Mouse (Mus musculus) lung, adult 18-20 months (tissue): ENCODE data around the gene Slmap.
"Not testable (repeated sequence)": the region's sequence is repeated elsewhere in the genome, so short reads cannot be mapped to it uniquely, and the experiment has no call there.

ENCODE experiments used
- DNase-seq, 2 experiments: peaks; one replicate each; pipeline ENCODE4 v3.0.0; 2022; ENCODE audit warnings: mixed read lengths in 2 of 2

Gene Slmap

DNA sequence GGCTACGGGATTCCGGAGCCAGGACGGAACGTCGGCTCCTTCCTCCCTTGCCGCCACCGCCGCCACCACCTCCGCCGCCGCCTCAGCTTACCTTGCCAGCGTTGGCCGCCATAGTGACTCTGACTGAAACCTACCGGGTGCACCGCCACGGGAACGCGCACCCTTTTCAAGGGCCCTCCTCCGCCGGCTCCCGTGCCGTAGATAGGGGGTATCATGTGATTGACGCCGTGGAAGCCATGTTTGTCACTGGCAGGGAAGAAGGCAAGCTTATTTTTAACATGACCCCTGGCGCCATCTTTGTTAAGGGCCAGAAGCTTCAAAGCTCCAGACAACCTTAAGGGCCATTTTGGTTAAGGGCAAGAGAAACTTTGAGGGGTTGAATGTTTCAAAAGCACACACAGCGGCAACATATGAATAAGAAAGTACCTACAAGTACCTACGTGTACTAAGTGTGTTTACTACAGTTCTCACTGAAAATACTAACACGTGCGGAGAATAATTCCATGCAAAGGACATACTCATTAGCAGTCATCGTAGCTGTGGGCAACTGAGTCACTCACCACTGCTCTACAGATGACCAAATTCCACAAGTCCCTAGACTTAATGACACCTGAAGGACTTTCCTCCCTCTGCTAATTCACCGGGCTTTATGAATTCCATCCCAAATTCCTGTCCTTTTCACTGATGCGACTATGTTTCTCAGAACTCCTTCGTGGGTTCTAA lies at the start of gene Slmap:
Gene Slmap, minus strand, starts transcription at position 175 of the 723 bp plus-strand sequence.
- DNase-seq: peak; percentile 99 to 100

DNA sequence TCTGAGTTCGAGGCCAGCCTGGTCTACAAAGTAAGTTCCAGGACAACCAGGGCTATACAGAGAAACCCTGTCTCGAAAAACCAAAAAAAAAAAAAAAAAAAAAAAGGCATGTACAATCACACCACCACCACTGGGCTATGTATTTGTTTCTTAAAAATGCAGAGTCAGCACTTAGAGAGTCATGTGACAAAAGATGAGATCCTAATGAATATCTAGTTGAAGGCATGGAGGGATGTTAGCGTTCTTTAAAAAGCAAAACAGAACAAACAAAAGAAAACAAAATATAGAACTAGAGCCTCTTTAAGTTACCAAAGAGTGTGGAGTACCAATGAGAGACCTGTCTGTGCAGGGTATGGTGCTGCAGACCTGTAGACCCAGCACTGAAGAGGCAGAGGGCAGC lies 48.9 kb upstream of the Slmap start:
- DNase-seq: no peak

DNA sequence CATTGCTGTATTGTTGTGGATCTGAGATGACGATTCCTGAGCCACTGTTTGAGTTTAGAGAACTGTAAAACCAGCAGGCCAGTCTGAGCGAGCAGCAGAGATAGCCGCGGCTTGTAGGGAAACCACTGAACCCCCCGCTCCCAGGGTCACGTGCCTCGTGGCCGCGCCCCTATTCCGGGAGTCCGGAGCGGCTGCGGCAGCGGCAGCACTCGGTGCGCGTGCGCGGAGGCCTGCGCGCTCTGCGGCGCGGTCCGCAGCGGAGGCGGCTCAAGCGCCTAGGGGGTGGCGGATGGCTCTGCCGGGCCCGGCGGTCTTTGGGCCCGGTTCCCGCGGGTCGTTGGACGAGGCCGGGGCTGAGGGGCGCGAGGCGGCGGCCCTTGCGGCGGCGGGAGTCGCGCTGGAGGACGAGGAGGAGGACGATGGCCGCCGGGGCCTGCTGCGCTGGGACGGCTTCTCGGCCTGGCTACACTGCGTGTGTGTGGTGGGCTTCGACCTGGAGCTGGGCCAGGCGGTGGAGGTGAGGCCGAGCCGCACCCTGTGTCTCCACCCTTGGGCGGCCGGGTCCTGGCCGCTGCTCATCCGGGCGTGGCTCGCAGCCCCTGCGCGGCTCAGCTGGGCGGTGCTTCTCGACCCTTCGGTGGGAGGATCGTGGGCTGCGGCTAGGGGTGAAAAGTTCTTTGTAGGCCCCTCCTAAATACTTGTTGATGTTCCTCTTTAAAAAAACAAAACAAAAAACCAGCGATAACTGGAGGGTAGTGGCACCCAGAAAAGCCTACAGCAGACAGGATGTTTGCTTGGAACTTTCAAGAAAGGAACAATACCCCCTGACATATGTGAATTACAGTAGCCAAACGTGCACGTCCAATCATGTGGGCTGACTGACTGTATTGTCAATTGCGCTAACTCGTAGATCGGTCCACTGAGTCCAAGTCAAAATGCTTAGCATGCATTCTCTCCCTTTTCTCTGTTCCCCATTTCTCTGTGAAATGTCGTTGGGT lies 44.9 kb upstream of the Slmap start:
- DNase-seq: peak; percentile 91 to 94

DNA sequence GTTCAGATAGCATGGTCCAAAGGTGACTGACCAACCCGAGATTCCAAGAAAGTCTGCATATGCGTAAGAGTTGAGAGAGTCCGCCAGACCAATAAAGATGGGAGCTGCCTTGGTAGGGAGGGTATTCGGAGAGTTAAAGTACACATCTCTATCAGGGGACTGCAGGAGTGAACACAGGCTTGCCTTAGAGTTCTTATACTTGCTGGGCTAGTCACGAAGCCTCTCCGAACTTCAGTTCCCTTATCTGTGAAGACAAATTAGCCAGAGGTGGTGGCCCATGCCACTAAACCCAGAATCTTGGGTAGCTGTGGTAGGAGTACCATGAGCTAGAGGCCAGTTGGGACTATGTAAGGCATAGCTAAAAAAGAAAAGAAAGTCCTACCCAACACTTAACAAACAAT lies 44.1 kb upstream of the Slmap start:
- DNase-seq: no peak

DNA sequence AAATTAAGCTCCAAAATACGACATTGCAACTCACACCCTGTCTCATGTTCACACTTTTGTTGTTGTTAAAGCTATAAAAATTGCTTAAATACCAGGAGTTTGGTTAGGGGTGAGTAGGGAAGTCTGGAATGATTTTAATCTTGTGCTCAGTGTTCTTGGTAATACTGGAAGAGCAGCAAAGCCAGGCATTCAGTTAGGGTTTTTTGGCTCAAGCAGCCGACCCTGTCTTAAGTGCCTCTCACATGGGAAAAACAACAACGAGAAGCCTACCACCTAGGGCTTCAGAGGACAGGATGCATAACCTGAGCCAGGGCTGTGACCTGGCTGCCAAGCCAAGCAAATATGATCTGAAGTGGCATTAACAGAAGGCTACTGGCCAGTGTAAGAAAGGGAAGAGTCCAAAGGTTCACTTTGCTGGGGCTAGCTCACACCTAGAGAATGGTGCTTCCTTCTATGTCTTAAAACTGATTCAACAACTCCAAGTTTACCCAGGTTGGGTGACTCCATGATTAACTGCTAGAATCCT lies 41.6 kb upstream of the Slmap start:
- peak in 1 of 2 experiments; percentile 15 for DNase-seq

DNA sequence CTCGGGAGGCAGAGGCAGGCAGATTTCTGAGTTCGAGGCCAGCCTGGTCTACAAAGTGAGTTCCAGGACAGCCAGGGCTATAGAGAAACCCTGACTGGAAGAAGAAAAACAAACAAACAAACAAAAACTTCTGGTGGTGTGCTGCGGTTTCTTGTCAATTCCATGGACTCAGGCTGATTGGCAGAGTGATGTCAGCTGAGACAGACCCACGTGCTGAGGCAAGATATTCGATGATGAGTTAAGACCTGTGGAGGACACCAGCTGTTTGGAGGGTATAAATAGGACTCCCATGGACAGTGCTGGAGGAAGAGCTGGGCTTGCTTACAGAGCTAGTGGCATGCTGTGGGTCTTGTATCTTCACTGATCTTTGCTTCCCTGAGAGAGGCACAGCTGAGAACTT lies 38.8 kb upstream of the Slmap start, which contains the start of gene Dennd6a:
Gene Dennd6a, plus strand, starts transcription at position 301 of the 400 bp plus-strand sequence.
- not testable (repeated sequence) for DNase-seq

DNA sequence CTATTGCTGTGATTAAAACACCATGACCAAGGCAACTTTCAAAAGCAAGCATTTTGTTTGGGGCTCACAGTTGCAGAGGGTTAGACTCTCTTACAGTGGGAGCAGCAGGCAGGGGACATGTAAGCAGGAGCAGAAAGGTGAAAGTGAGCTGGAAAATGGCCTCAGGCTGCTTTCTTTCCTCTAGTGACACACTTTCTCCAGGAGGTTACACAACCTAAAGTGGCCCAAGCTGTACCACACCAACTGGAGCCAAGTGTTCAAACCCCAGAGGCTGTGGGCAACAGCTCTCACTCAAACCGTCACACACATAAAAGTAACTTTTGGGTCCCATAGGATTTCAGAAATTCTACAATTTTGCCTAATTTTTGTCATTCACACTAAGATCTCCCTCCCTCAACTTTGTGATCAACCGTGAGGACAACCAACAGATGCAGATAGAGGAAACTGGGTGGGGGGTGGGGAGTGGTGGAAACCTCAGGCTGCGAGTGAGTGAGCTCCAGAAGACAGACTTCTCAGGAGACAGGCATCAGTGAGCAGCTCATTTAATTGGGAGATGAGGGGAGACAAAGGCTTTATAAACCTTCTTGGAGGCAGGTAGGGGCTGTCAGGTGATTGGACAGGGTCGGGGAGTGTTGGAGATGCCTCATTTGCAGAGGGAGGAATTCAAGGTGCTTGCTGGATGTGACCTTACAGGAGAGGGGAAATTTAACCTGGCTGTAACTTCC lies 37.4 kb upstream of the Slmap start:
- no peak for DNase-seq

DNA sequence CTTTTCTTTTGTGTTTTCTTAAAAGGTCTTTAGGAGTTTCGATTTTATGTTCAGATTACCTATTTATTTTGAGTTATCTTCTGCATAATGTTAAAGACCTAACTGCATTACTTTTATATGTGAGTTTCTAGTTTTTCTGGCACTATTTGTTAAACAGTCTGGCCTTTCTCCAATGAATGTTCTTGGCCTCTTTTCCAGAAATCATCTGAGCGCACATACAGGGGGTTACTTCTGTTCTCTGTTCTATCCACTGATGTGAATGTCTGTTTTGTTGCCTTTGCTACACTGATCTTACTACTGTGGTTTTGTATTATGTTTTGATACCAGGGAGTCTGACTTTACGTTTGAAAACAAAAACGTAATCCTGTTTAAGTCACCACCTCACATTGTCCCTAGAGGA lies 35.1 kb upstream of the Slmap start:
- no peak for DNase-seq

DNA sequence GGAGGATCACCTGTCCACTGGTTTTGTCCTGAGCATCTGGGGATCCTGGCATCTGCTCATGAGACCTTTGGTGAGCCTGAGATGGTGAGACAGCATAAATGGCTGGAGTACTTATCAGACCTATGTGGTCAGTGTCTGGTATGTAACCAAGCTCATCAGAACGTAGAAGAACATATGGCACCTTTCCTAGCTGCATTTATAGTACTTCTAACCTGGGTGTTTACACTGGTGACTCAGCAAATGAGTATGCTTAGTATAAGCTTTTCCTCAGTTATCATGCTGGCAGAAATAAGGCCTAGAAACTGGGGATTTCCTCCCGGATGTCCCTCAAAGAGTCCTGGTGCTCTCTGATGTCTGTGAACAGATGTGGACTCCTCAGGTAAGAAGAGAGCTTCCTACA lies 27.5 kb upstream of the Slmap start:
- DNase-seq: no peak

DNA sequence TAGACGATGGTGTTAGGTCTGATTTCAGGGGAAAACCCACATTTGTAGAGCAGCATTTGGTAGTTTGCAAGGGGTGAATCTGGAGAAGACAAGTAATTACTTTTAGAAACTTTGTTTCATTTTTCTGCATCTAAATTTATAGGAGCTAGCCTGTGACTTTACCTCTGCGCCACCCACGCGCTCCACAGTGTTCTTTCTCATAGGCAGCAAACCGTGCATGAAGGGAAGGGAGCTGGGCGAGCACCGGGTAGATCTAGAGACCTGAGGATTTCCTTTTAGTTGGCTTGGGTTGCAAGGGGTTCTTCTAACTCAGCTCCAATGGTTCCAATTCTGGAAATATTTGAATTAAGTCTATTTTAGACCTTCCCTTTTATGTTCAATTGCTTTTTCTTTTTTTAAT lies 23.8 kb upstream of the Slmap start:
- DNase-seq: no peak

DNA sequence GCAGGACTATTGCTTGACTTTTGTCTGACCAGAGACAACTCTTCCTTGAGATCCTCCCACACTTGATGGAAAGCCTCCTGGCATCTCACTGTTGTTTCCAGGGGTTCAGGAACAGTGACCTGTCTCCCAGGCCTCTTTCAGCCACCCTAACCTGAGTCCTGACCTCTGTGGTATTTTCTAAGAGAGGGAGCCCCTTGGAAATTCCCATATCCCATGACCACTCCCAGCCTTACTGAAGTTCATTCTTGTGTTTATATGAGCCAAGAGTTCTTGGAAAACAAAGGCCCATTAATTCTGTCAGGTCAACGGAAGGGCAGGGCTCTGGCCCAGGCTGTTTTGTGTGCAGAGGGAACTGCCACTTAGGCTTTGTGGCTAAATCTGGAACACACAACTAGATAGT lies 22.9 kb upstream of the Slmap start:
- DNase-seq: peak in 1 of 2 experiments; percentile 17

DNA sequence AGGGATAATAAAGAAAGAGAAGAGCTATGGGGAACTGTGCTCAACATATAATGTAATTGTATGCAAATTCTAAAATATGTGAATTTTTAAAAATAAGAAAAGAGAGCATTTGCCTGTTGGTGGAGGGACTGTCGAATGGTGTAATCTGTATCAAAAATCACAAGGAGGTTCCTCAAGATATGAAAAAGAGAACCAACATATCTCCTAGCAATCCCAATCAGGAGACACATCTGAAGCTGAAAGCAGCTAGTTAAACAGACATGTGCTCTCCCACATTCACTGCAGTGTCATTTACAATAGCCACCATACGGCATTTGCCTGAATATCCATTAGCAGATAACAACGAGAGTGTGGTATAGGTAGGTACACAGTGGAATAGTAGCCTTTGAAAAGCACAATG lies 18.1 kb upstream of the Slmap start:
- DNase-seq: no peak

DNA sequence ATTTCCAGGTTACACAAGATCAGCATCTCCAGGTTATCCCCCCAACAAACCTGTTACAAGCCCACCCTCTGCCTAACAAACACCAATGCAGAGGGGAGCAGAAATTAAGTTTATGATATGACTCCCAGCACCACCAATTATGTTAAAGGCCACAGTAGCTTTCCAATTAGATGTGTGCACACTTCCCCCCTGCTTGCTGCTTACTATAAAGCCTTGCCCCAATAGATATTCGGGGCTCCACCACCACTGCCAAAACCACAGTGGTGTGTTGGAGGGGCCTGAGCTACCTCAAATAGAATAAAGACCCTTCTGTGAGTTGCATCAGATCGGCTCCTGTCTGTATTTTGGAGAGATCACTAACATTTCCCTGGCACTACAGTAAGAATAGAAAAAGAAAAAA lies 17.7 kb upstream of the Slmap start:
- DNase-seq: no peak

DNA sequence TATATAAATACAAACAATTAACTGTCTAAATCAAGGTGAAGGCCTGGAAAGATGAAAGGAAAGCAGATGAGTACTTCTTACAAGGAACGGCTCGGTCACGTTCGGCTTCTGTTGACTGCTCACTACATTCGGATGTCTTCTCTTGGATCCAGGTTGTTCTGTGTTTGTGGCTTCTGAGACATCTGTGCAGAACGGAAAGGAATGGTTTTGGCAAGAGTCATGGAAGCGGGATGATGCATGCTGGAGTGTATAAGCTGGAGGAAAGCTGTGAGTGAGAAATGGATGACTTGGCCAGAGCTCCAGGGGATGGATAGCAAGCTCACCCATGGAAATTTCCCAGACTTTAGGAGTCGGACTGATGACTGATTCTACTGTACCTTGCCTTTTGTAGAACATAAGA lies 16.0 kb upstream of the Slmap start:
- no peak for DNase-seq

DNA sequence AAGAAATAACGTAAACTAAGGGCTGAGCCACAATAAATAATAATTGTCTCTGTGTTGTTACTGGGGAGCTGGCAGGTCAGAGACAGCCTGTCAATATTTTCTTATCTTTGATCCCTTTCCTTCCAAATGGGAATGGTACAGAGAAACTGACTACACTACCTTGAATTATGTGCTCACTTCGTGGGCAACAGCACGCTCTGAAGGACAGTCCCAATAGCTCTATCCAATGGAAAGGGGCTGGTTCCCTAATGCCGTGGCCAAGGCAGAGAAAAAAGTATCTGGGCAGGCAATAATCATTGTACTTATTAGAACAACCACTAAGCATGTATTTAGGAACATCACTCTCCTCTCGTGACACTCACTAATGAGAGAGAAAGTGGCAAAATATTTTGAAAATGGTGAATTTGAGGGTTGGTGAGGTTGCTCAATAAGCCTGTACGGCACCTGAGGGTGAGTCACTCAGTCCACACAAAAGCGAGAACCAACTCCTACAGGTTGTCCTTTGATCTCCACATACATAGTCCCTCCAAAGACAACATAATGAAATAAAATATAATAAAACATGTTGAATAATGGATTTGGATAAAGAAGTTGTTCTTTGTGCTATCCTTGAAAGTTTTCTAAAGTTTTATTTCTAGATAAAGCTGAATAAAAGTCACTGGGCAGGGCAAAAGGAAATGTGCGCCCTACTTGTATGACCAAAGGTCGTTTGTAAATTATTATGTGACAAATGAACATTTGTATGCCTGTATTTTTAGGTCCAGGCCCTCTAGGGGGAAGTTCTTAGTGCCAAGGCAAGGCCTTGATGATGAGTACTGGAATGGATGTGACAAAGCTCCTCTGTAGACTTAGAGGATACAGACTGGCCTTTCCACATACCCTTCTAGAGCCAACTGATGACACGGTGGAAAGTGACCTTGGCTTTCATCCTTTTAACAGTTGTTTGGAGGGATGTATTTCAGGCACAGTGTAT lies 13.1 kb upstream of the Slmap start:
- no peak for DNase-seq

DNA sequence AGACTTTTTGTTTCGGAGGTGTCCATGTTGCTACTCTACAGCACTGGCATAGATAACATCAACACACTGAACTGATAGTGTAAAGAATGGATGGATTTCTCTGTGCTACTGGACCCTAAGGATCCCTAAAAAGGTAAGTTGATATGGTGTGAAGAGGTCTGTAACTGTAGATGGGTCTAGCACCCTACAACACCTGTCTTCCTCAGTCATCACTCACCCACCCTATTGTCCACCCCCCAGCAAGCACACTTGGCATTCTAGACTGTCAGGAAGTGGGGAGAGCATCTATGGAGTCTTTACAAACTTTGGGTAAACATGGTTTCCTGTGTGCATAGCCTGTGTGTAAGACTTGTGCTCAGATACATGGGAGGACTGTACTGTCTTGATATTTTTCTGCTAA lies 7.4 kb upstream of the Slmap start:
- DNase-seq: no peak

DNA sequence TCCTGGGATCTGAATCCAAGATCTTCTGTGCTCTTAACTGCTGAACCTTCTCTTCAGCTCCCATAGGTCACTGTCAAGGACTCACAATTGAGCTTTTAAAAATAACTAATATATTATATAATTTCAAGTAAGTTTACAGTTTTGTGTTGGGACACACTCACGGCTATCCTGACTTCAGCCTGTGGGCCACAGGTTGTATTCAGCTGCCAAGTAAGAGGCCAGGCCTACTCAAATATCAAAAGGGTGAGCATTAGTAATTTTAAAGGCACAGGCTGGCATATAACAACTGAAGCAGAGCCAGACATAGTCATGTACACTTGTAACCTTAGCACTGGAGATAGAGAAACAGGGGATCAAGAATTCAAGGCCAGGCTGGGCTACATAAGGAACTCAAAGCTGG lies 5.8 kb upstream of the Slmap start:
- DNase-seq: no peak

DNA sequence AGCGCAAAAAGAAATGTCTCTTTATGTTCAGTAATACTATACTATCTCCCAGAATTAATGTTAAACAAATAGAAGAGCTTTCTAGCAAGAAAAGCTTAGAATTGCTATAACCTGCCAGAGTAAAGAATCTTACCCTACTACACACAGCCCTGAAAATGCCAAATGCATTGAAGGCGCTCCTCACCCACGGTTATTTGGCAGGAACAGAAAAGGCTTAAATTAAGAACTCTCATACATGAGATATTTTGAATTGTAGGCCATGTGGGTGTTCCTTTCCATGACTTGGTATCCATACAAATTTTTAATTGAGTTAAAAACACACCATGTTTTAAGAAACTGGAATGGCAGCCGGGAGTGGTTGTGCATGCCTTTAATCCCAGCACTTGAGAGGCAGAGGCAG lies 4.5 kb upstream of the Slmap start:
- DNase-seq: no peak

DNA sequence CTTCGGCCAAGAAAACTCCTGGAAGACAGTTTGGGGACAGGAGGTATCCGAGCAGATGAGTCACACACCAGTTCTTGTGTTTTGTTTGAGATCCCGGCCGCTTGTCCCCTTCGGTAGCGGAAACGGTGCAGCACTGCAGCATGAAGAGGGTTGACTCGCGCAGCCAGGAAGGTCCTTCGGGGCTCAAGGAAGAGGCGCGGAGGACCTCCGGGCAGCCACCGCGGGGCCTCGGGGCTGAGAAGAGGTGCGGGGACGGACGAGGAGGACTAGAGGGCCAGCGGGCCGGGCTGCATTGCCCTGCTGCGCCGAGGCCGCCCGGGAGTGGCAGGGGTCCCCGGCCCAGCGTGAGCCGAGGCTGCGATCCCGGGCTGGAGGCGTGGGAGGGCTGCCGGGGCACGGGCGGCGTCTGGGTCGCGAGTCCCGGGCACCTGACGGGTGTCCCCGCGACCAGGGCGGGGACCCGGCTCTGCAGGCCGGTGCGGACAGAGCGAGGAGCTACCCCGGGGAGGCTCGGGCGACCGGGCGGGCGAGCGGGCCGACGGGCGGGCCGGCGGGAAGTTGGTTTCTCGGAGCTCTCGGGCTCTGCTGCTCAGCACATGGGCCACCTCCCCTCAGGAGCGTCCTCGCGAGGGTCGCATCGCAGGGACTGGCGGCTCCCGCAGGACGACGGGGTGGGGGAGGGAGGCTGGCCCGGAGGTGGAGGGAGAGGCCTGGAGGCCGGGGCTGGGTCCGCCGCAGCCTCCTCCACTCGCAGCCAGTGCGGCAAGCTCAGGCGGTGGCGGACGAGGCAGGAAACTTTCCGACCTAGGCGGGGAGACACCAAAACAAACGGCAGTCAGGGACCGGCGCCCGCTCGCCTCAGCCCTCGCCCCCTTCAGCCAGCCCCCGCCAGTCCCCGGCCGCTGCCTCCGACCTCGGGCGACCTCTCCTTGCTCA lies 642 bp downstream of the Slmap start:
- DNase-seq: peak; percentile 45 to 51

DNA sequence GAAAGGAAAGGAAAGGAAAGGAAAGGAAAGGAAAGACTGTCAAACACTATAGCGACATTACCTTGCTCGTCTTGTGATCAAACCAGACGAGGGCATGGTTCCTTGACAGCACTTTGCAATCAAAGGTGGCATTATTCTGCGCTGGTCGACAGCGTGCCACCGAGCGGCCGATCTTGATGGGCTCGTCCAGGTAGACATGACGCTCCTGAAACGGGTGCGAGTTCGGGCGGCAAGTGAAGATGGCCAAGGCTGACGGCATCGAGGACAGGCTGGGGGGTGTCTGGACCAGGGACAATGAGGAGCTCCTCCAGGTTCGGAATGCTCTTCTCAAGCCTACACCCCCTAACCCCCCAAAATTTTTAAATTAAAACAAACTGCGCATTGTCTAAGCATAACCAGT lies 1.5 kb downstream of the Slmap start:
- DNase-seq: peak; percentile 17 to 19
